In the genomic region with DNA sequence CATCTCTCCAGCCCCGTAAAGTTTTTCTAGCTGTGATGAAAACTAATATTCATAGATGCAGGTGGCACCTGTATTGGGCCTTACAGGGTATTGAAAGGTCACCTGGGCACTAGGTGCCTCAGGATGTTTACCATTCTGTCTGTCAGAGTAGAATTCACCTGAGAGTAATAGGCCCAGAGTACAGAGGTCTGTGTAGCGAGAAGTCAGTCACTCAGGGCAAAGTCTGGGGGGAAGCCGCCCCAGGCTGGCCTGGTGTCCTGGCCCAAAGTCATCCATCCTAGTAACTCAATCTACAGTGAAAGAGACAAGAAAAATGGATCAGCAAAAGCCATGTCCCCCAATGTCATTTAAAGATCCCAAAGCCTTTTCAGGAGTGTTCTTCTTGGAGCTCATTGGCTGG, we compare ENCODE assay signal across 19 mouse cellular contexts. TPM values are rescaled to one million over a fixed set of nuclear protein-coding genes. Genes with fewer than 3 reads are reported as not detected.
DNase-seq lines count a peak whose midpoint lies in the region; ATAC-seq and TF ChIP-seq lines count a peak whose summit lies in the region.
"Had no signal": no experiment of that assay in that cellular context is flagged by ENCODE, and none has a peak within 500 bp of the region (broad histone marks: within the 10 kb centered on the region; RNA-seq: fewer than 3 reads in every experiment).

No protein-coding gene starts in this region.

- no peak for TF ChIP-seq POLR2A in kidney, adult 2 months (IDR thresholded peaks at IDR 0.05; ENCODE audit: low read depth, low read length)
- TF ChIP-seq POLR2A in lung, adult 2 months (IDR thresholded peaks at IDR 0.05; ENCODE audit: borderline replicate concordance, extremely low read depth, low read depth, low read length): no peak

- peak; percentile 62 for DNase-seq in kidney, adult 2 months
- no peak for DNase-seq in liver, embryonic 11.5 days (ENCODE audit: low spot score)
- DNase-seq in liver: no peak
- no peak for DNase-seq in liver, embryonic 13.5 days
- peak; percentile 55 for DNase-seq in yolk sac, embryonic 10.5 days (ENCODE audit: low spot score)
- no peak for DNase-seq in lung, adult 2 months
- no peak for DNase-seq in frontal cortex, postnatal 14 days (ENCODE audit: low spot score in 2 of 2)
- DNase-seq: adrenal gland, adult 2 months; adrenal gland, postnatal 25 days; cerebellum, adult 18-20 months; cerebellum, adult 9-11 months; forebrain, postnatal 0 days; gastrocnemius, postnatal 10 days; heart, postnatal 10 days; heart, postnatal 4 days had no signal

- no peak overlapping the region for H3K4me2 ChIP-seq in kidney, embryonic 16.5 days (replicated peaks; ENCODE audit: low read depth, low read length)
- no peak overlapping the region for H3K4me2 ChIP-seq in liver, embryonic 11.5 days
- no peak overlapping the region for H3K4me2 ChIP-seq in liver, embryonic 13.5 days
- H3K4me2 ChIP-seq: embryonic facial prominence, embryonic 13.5 days; forebrain, embryonic 12.5 days had no signal

- WGBS in kidney, adult 2 months: 69% methylated on average over 3 of the region's 3 CpGs
- WGBS in kidney, embryonic 16.5 days: 91% methylated on average over 3 of the region's 3 CpGs
- WGBS in liver, embryonic 11.5 days: 72% methylated on average over 3 of the region's 3 CpGs
- WGBS in liver, embryonic 13.5 days (ENCODE audit: insufficient replicate concordance): 61% methylated on average over 3 of the region's 3 CpGs
- 86% methylated on average over 3 of the region's 3 CpGs for WGBS in lung, adult 2 months

- H3K9me3 ChIP-seq in kidney, embryonic 16.5 days (ENCODE audit: low read length): no peaks in the 10 kb centered on the region
- H3K9me3 ChIP-seq in liver, embryonic 11.5 days (ENCODE audit: control insufficient read depth, low read length): no peaks in the 10 kb centered on the region
- no peaks in the 10 kb centered on the region for H3K9me3 ChIP-seq in liver, embryonic 13.5 days (replicated peaks)
- H3K9me3 ChIP-seq: embryonic facial prominence, embryonic 13.5 days; forebrain, embryonic 12.5 days; heart, embryonic 10.5 days had no signal

- H3K9ac ChIP-seq in kidney, embryonic 16.5 days (replicated peaks; ENCODE audit: low read length): no peak overlapping the region
- no peak overlapping the region for H3K9ac ChIP-seq in liver, embryonic 11.5 days (ENCODE audit: low read depth, low read length)
- H3K9ac ChIP-seq in liver, embryonic 13.5 days: no peak overlapping the region
- H3K9ac ChIP-seq: embryonic facial prominence, embryonic 13.5 days; forebrain, embryonic 12.5 days; forebrain, postnatal 0 days had no signal

- ATAC-seq in kidney, embryonic 16.5 days (ENCODE audit: low FRiP score, low TSS enrichment): no peak
- 0 out of 2 replicates have a peak, but pooled peaks have one; percentile 35 for ATAC-seq in liver, embryonic 11.5 days (replicated peaks; ENCODE audit: low FRiP score)
- ATAC-seq in liver, embryonic 13.5 days (ENCODE audit: low read depth): peak; percentile 42; the same call in 1 of the 2 replicates
- ATAC-seq: forebrain, postnatal 0 days had no signal

- peaks cover 27% of the 10 kb centered on the region for H3K4me1 ChIP-seq in kidney, adult 2 months (ENCODE audit: control insufficient read depth, insufficient read depth, low read length)
- peaks cover 12% of the 10 kb centered on the region for H3K4me1 ChIP-seq in kidney, embryonic 16.5 days (ENCODE audit: insufficient read depth, low read length)
- H3K4me1 ChIP-seq in liver, embryonic 11.5 days (replicated peaks; ENCODE audit: control insufficient read depth, insufficient read depth, low read length): no peaks in the 10 kb centered on the region
- peaks cover 27% of the 10 kb centered on the region for H3K4me1 ChIP-seq in liver, embryonic 13.5 days (replicated peaks)
- peaks cover 2% of the 10 kb centered on the region for H3K4me1 ChIP-seq in lung, adult 2 months (ENCODE audit: control insufficient read depth, insufficient read depth, low read length)

- no peak for TF ChIP-seq CTCF in kidney, adult 2 months (conservative IDR thresholded peaks at IDR 0.05; ENCODE audit: insufficient read depth, insufficient read length, low read depth, low read length)
- TF ChIP-seq CTCF in lung, adult 2 months (IDR thresholded peaks at IDR 0.05; ENCODE audit: insufficient read depth, low read length): no peak

- H3K36me3 ChIP-seq in kidney, adult 2 months (ENCODE audit: control insufficient read depth, insufficient read depth, low read length): no peaks in the 10 kb centered on the region
- peaks cover 8% of the 10 kb centered on the region; the same call in 1 of the 2 replicates for H3K36me3 ChIP-seq in kidney, embryonic 16.5 days (ENCODE audit: insufficient read depth, low read length)
- no peaks in the 10 kb centered on the region for H3K36me3 ChIP-seq in liver, embryonic 11.5 days (ENCODE audit: control insufficient read depth, insufficient read depth, low read length)
- H3K36me3 ChIP-seq in liver, embryonic 13.5 days: peaks cover 9% of the 10 kb centered on the region; the same call in 1 of the 2 replicates

- no peaks in the 10 kb centered on the region for H3K27me3 ChIP-seq in kidney, adult 2 months (replicated peaks; ENCODE audit: control insufficient read depth, insufficient read depth, low read length)
- H3K27me3 ChIP-seq in kidney, embryonic 16.5 days (ENCODE audit: insufficient read depth, low read length): no peaks in the 10 kb centered on the region
- H3K27me3 ChIP-seq in liver, embryonic 11.5 days (replicated peaks; ENCODE audit: control insufficient read depth, insufficient read depth, low read length): no peaks in the 10 kb centered on the region
- no peaks in the 10 kb centered on the region for H3K27me3 ChIP-seq in liver, embryonic 13.5 days
- H3K27me3 ChIP-seq: embryonic facial prominence, embryonic 13.5 days; forebrain, embryonic 12.5 days had no signal

- no peak overlapping the region for H3K27ac ChIP-seq in kidney, adult 2 months (ENCODE audit: insufficient read depth, low read depth, low read length)
- no peak overlapping the region for H3K27ac ChIP-seq in kidney, embryonic 16.5 days (ENCODE audit: low read length)
- H3K27ac ChIP-seq in liver, embryonic 11.5 days (ENCODE audit: low read depth, low read length): no peak overlapping the region
- no peak overlapping the region for H3K27ac ChIP-seq in liver, embryonic 13.5 days
- H3K27ac ChIP-seq: embryonic facial prominence, embryonic 13.5 days; forebrain, embryonic 12.5 days; heart, embryonic 10.5 days had no signal

- H3K4me3 ChIP-seq in kidney, adult 2 months (ENCODE audit: insufficient read depth, low read depth, low read length): no peak overlapping the region
- H3K4me3 ChIP-seq in kidney, embryonic 16.5 days (ENCODE audit: low read length): no peak overlapping the region
- no peak overlapping the region for H3K4me3 ChIP-seq in liver, embryonic 11.5 days (ENCODE audit: low read depth, low read length)
- H3K4me3 ChIP-seq in liver, embryonic 13.5 days (replicated peaks): no peak overlapping the region
- no peak overlapping the region for H3K4me3 ChIP-seq in lung, adult 2 months (replicated peaks; ENCODE audit: extremely low read depth, low read depth, low read length)
- H3K4me3 ChIP-seq: embryonic facial prominence, embryonic 13.5 days; forebrain, embryonic 12.5 days; heart, embryonic 10.5 days had no signal

RNA-seq across cellular contexts. Expression of gene Mlycd, which starts 6.2 kb away (rescaled TPM):
- 48.2 and 55.6 TPM in 2 replicates for polyA plus RNA-seq in kidney, adult 2 months (2012; rRNA removed)
- 13.6 and 14.1 TPM in 2 replicates for polyA plus RNA-seq in kidney, embryonic 16.5 days (2015; fragmentation: Nextera tagmentation; extraction: Ambion mirVana)
- polyA plus RNA-seq in liver, embryonic 11.5 days (2014; fragmentation: Nextera tagmentation; extraction: Ambion mirVana): 13.7 and 15.0 TPM in 2 replicates
- 7.3 and 7.7 TPM in 2 replicates for polyA plus RNA-seq in liver, embryonic 13.5 days (2015; fragmentation: Nextera tagmentation; extraction: Ambion mirVana)
- 26.9 and 32.0 TPM in 2 replicates for polyA plus RNA-seq in lung, adult 2 months (2012; rRNA removed)

RNA-seq across cellular contexts. Expression of gene Osgin1, which starts 33.0 kb away (rescaled TPM):
- 115 and 194 TPM in 2 replicates for polyA plus RNA-seq in kidney, adult 2 months (2012; rRNA removed)
- 3.2 and 3.6 TPM in 2 replicates for polyA plus RNA-seq in kidney, embryonic 16.5 days (2015; fragmentation: Nextera tagmentation; extraction: Ambion mirVana)
- polyA plus RNA-seq in liver, embryonic 11.5 days (2014; fragmentation: Nextera tagmentation; extraction: Ambion mirVana): 15.6 and 17.9 TPM in 2 replicates
- 13.0 and 14.8 TPM in 2 replicates for polyA plus RNA-seq in liver, embryonic 13.5 days (2015; fragmentation: Nextera tagmentation; extraction: Ambion mirVana)
- polyA plus RNA-seq in lung, adult 2 months (2012; rRNA removed): 48.8 and 57.9 TPM in 2 replicates

RNA-seq across cellular contexts. Expression of gene Necab2, which starts 45.6 kb away (rescaled TPM):
- 0.07 and 0.11 TPM in 2 replicates for polyA plus RNA-seq in kidney, adult 2 months (2012; rRNA removed)
- polyA plus RNA-seq in kidney, embryonic 16.5 days (2015; fragmentation: Nextera tagmentation; extraction: Ambion mirVana): 2.3 and 2.5 TPM in 2 replicates
- polyA plus RNA-seq in liver, embryonic 11.5 days (2014; fragmentation: Nextera tagmentation; extraction: Ambion mirVana): 0.95 and 1.1 TPM in 2 replicates
- polyA plus RNA-seq in liver, embryonic 13.5 days (2015; fragmentation: Nextera tagmentation; extraction: Ambion mirVana): 0.05 TPM in 1 of 2 replicates, not detected in the other
- 0.63 and 1.0 TPM in 2 replicates for polyA plus RNA-seq in lung, adult 2 months (2012; rRNA removed)

RNA-seq across cellular contexts. Expression of gene Hsbp1, which starts 56.6 kb away (rescaled TPM):
- polyA plus RNA-seq in kidney, adult 2 months (2012; rRNA removed): 161 and 203 TPM in 2 replicates
- 329 and 342 TPM in 2 replicates for polyA plus RNA-seq in kidney, embryonic 16.5 days (2015; fragmentation: Nextera tagmentation; extraction: Ambion mirVana)
- polyA plus RNA-seq in liver, embryonic 11.5 days (2014; fragmentation: Nextera tagmentation; extraction: Ambion mirVana): 170 and 177 TPM in 2 replicates
- 86.8 and 94.9 TPM in 2 replicates for polyA plus RNA-seq in liver, embryonic 13.5 days (2015; fragmentation: Nextera tagmentation; extraction: Ambion mirVana)
- polyA plus RNA-seq in lung, adult 2 months (2012; rRNA removed): 90.7 and 130 TPM in 2 replicates

Comparison
In these comparisons a context has a peak if more than half of its experiments do, and no peak if none do; other contexts are left out.
1. DNase-seq: peak in kidney, adult 2 months (single experiment) and yolk sac, embryonic 10.5 days (single experiment); none in liver, embryonic 11.5 days (single experiment), liver (single experiment), liver, embryonic 13.5 days (single experiment), lung, adult 2 months (single experiment) and frontal cortex, postnatal 14 days (0 of 2).